Mouse (Mus musculus) gastrocnemius, postnatal 14 days (tissue): ENCODE data around the gene Tmem136. TPM values are rescaled to one million over a fixed set of nuclear protein-coding genes. Genes with fewer than 3 reads are reported as not detected.
"Not testable (repeated sequence)": the region's sequence is repeated elsewhere in the genome, so short reads cannot be mapped to it uniquely, and the experiment has no call there.

Source experiments
- DNase-seq: peaks from one replicate; pipeline ENCODE4 v3.0.0; 2021; ENCODE audit warnings: mixed read lengths
- intact Hi-C: fragments of 180-260 bp; cut with DNase I; formaldehyde crosslinking; loops from one replicate; pipeline ENCODE4 v1.15.1; 2025; ENCODE audit warnings: low total_unique reads
- long read RNA-seq, 2 experiments: library from polyadenylated mRNA; stranded (forward); transcript quantifications; one replicate each; pipeline ENCODE4 v2.0.0; 2021
- total RNA-seq, 2 experiments: library from RNA; stranded (reverse); gene quantifications; 2 replicates each; pipeline ENCODE4 v1.2.3; 2021

Tmem136 gene
- total RNA-seq, result 1 to 10 TPM; 1.2 TPM
- long read RNA-seq, experiment 1, partial matches to known transcripts, result 0 of 1 reads
- long read RNA-seq, experiment 1, other reads (novel, unspliced or antisense), result 0 of 1 reads
- long read RNA-seq, experiment 2, result 0 reads

DNA sequence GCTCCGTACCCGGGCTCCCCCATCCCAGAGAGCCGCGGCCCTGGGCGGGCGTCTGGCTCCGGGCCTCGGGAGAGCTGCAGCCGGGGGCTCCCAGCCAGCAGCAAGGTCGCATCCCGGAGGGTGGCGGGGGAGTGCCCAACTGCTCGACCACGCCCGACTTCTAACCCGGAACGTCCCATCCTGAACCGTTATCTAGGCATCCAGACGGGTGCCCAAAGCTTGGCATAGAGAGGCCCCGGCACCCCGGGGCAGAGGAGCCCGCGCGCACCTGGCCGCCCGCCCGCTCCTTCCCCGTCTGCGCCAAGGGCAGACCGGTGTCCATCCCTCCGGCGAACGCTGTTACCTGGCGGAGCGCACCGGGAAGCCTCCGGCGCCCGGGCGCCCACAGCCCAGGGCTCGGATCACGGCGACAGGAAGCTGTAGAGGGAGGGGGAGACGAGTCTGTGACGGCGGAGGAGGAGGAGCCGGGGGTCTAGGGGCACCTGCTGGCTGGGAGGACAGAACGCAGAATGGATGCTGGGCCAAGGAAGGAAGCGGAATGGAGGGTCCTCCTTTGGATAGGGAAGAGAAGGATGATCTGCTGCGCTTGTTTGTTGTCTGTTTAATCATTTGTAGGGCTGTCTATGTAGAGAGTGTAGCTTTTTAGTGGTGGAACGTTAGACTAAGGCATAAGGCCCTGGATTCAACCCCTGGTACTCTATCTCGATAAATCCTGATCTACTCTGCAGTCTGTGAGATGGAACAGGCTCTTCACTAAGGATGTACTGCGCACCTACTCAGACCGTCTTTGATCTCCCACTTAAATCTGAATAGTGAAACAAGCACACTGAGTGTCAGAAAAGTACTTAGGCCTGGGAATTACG lies at the start of gene Tmem136:
Tmem136 (minus strand) TSS at position 437 of the 863 bp plus-strand sequence.
- peak; percentile 52 for DNase-seq
- intact Hi-C loops, result no loop called here

DNA sequence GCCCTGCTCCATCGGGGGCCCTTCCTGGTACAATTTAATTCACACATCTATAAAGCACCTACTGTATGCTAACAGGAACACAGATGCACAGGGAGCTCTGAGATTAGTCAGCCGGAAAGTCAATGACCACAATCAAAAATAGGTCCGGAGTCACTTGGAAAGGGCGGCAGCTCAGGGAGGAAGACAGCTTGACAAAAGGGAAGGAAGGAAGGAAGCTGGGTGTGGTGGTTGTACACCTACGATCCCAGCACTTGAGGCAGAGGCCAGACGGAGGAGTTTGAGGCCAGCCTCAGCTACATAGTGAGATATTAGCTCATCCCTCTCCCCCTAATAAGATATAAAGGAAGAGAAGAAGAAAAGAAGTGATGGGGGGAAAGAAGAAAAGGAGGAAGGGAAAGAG lies 39.6 kb upstream of the Tmem136 start:
- no peak for DNase-seq
- intact Hi-C loops, result no loop called here

DNA sequence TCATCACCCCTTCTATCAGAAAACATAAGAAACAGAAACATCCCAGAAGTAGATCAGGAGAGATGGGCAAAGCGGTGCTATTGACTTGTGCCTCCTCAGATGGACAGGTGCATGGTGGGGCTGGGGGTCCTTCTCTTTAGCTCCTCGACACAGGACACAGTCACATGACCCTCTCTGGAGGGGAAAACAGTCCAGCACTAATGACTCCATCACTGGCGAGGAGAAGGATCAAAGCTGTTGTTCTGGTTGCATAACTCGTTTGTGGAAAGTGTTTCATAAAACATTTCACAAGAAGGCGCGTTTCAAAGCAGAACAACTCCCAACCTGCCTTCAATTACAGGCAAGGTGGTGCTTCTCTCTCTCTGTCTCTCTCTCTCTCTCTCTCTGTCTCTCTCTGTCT lies 35.4 kb upstream of the Tmem136 start:
- intact Hi-C loops, result no loop called here
- DNase-seq, result no peak

DNA sequence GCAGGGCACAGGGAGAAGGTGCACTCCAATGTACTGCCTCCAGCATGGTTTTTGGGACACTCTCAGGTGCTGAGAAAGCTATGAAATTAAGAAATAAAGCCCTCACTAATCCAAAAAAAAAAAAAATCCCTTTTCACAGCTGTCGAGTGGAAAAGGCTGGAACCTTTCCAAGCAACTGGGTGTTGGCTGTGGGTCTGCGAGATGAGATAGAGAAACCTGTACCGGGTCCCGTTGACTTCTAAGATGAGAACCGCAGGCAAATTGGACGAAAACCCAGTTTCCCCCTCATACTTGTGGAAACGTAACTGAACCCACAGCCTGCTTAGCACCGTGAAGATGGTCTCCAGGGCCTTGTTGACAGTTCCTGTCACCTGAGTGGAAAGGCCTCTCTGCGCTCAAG lies 34.6 kb upstream of the Tmem136 start:
- DNase-seq, result no peak
- intact Hi-C loops, result no loop called here

DNA sequence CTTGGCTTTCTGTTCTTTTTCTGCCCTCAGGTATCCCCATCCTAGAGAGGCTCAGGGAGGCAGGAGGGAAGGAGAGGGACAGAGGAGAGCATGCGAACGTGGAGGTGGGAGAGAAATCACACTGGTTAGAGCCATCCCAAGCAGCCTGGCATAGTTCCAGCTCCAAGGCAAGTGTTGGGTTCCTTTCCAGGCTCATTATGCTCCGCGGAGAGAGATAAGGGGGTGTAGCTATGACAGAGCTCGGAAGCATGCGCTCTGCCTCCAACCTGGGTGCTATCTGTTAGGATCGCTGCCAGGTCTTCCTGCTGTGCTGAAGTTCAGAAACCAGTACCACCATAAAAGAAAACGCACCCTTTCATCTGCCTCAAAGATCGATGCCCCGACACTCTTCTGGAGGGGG lies 33.7 kb upstream of the Tmem136 start:
- intact Hi-C loops, result no loop called here
- DNase-seq, result no peak

DNA sequence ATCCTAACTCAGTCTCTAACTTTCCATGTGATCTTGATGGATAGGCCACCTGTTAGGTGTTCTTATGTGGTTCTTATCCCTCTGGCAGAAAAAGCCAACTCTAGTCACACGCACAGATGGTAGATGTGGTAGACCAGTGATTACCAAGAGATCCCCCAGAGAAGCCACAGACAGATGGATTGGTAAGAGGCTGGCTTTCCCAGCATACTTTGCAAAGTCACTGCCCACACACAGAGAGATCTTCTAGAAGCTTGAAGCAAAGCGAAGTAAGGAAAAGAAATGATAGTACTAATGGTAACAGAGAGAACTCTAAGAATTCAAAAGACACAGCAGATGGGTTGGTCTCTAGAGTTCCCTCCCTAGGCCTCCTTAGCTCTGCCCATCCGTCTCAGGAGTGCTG lies 33.1 kb upstream of the Tmem136 start:
- intact Hi-C loops, result no loop called here
- no peak for DNase-seq

DNA sequence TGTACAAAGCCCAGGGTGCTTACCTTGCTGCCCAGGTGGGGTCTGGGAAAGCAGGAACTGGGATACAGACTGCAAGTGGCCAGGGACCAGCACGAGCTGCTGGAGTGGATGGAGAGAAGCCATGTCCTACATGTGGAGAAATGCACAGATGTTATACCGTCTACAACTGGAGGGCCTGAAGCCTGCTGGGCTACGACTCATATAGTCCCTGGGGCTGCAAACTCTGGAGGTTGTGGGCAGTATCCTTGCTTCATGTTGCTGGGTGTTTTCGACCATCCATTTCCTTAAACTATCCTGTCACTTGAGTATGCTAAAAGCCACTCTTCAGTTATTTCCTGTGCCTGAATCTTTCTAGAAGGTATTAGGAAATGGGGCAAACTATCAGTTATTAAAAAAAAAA lies 28.8 kb upstream of the Tmem136 start:
- intact Hi-C loops, result no loop called here

DNA sequence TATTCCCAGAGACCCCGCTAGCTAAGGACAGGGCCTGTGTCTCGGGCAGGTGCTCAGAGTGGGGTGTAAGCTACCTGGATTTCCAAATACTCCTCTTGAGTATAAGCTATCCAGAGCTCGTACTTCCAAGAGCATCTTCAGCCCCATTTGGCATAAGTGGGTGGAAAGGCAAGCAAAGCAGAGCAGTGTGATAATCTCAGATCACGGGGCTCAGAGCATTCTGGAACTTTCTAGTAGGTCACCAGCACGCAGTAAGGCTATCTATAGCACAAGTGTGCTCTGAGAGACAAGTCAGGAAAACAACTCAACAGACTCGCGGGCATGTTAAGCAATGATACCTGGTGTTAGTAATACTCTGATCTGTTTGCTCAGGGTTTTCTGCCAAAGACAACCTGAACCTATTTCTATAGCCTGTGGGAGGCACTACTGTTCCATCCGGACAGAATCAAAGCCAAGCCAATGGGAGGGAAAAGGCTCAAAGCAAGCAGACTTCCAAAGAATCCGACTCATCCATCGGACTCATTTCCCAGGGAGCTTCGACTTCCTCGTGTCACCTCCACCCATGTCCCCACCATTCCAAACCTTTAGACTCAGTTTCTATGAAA lies 27.9 kb upstream of the Tmem136 start:
- DNase-seq, result no peak

More for the DNA sequence above, 28.8 kb upstream of the Tmem136 start:
- no peak for DNase-seq

DNA sequence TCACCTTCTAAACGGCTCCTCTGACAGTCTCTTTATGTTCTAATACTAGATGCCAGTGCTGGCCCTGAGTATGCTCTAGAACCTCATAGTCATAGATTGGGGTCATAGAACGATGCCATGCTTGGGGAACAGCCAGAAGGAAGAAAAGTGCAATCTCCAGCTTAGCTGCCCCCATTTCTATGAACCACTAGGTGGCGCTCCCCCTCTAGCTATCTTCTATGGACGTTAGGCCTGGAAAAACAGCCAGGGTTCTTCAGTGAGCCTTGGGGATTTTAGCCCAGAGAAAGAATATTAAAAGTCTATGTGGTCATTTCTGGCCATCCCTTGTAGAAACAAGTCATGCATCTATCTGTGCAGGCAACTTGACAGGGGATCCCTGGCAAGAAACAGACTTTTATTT lies 25.5 kb upstream of the Tmem136 start:
- DNase-seq, result peak; percentile 70
- intact Hi-C loops, result loop anchor here (2.0 kb wide), 2 partner anchors 69 to 145 kb away; partner anchors contain the start of gene Pou2f3

More for the DNA sequence above, 27.9 kb upstream of the Tmem136 start:
- intact Hi-C loops, result no loop called here

DNA sequence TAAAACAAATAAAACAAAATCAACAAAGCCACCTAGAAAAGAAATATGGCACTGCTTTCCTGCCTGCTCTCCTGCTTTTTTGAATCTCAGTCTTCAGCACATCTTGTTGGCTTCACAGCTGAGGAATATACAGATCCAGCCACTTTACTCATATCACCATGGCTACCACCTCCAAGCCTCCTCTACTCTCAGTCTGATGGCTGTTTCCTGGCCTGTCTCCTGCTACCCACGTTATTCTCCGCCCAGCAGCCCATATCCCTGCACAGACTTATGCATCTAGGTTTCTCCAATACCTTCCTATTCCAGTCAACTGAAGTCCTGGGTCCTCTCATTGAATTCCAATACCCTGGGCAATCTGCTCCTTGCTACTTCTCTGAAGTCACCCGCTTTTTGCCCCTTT lies 17.2 kb upstream of the Tmem136 start:
- intact Hi-C loops, result no loop called here
- no peak for DNase-seq

DNA sequence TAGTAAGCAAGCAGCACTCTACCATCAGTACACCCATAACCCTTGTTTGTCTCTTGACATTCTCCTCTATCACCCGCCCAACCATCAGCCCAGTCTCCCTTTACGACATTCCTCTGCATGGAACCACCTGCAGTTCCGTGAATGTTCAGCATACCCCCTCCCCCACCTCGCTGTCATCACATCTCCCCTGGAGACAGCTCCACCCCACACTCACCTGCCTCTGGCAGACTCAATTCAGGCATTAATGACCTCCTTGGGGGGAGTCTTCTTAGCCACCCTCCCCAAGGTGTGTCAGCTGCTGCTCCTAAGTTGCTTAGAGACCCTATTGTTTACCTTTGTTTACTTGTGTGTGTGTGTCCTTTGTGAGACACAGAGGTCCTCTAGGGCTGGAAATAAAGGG lies 16.0 kb upstream of the Tmem136 start:
- no peak for DNase-seq

DNA sequence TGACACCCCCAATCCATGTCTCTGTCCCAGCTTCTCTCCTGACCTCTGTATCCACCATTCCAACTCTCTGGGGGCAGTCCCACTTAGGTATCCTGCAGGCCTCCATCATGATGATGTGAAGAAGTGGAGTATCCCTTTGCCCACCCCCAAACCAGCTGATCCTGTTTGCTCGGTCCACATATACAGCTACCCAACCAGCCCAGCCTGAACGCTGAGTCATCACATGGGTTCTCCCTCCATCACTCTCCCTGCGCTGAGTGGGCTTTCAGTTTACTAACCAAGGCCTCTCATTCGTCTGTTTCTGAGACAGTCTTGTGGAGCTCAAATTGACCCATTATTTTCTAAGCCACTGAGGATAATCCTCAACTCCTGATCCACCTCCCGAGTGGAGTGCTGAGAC lies 15.6 kb upstream of the Tmem136 start:
- intact Hi-C loops, result no loop called here
- DNase-seq, result no peak

More for the DNA sequence above, 16.0 kb upstream of the Tmem136 start:
- intact Hi-C loops, result no loop called here

DNA sequence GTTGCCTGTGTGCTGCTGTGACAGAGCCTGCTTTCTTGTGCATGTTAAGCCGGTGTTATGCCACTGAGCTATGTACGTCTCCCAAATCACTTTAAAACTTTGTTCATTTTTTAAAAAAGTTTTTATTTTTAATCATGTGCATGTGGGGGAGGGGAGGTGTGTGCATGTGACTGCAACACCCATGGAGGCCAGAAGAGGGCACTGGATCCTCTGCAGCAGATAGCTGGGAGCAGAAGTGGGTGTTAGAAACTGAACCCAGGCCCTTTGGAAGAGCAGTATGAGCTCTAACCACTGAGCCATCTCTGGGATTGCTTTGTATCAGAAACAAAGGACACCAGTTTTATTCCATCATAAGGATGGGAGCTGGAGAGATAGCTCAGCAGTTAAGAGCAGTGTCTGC lies 14.3 kb upstream of the Tmem136 start:
- no peak for DNase-seq
- intact Hi-C loops, result no loop called here

DNA sequence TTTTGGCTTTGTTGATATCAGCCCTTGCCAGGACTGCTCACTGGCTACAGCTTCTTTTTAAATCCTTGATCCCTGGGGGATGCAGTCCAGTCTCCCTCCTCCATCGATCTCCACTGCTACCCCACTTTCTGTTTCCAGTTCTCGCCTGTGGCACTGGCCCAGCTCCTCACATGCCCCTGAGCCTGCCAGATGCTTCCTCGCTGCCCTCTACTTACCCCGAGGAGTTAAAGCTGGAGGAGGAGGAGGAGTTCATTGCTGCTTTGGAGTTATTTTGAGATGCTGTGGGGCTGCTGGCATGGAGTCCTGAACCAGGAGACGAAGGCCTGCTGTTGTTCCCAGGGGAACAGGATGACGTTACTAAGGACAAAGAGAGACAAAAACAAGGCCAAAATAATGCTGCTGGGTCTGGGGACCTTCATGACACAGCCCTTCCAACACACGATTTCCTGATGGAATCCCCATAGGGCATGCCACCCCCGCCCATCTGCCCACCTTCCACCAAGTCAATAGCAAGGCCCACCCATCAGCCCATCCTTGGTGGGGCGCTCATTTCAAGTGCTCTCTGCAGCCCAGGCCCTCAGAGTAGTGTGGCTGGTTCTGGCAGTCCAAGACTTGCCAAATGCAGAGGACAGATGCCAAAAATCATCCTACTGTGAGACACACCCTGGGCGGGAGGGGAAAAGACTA lies 10.9 kb upstream of the Tmem136 start:
- DNase-seq, result peak; percentile 52
- intact Hi-C loops, result no loop called here

DNA sequence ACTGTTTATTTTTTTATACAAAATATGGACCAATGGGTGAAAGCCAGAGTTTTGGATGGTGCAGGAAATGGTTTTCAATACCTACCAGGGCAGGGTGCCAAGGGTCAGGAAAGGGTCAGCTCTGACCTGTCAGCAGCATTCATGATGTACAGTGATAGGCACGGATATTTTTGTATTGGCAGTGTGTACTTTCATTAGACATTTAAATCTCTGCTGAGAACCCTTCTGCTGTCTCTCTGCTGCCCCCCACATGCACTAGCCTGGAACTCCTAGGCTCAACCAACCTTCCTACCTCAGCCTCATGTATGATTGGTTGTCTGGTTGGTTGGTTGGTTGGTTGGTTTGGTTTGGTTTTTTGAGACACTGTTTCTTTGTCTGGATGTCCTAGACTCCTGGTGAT lies 6.0 kb upstream of the Tmem136 start:
- intact Hi-C loops, result no loop called here
- DNase-seq, result no peak

DNA sequence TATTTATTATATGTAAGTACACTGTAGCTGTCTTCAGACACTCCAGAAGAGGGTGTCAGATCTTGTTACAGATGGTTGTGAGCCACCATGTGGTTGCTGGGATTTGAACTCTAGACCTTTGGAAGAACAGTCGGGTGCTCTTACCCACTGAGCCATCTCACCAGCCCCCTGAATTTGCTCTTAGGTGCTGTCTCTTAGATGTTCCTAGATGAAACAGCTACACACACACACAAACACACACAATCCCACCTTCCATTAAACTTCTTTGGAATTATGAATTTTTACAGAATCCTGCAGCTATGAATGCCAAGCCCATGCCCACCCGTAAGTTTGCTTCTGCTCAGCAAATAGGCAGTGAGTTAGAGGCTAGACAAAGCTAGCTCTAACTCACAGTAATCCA lies 5.6 kb upstream of the Tmem136 start:
- intact Hi-C loops, DNase-seq: not testable (repeated sequence)

DNA sequence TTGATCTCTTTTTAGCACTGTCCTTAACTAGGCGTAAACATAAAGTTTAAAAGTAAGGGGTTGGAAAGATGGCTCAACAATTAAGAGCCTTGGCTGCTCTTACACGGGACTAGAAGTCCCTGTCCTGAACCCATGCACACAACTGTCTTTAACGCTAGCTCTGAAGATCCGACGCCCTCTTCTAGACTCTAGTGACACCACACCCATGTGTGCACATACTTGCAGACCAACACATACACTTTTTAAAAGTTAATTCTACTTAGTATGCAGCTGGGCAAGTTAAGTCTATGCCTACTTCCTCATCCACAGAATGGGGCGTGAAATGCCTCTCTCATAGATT lies 597 bp upstream of the Tmem136 start:
- intact Hi-C loops, result no loop called here
- no peak for DNase-seq

DNA sequence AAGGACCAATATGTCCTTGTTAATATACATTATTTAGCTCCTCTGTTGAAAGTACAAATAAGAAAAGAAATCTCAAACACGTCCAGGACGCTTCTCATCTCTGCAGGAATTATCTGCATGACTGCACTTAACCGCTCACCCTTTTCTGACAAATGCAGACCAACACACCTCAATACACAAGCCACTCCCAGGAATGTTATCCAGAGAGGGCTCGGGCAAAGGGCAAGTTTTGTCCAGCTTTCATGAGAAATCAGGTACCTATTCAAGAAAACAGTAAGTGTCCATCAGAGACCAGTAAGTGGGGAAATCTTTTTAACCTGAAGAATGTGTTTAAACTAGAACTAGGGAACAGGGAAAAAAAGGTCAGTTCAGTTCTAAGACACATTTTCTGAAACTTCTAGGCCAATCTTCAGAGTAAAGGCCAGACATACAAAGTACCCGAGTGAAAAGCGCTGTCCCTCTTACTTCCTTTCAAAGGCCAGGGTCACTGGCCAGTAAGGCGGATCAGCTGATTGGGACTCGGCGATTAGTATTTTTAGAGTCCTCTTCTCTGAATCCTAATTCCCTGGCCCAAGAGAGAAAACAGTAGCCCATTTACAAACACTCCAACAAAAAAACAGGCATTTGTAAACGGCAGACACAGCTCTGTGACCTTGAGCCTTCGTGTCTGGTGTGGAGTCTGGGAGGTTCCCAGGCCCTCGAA lies 788 bp downstream of the Tmem136 start:
- intact Hi-C loops, result no loop called here
- no peak for DNase-seq

DNA sequence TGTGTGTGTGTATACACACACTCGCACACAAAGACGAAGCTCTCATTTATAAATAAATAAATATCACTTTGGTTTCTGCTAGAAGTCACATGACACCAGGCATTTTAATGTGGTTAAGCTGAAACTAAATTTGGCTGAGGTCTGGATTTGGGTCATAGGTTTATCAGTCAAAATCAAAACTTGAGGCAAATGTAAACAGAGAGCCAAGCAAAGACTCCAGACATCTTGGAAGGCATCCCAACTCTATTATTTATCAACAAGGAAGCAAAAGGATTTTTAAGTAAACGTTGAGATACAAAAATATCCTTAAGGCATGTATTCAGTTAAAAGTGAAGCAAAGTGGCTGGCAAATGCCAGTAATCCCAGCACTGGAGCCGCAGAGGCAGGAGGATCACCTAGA lies 1.5 kb downstream of the Tmem136 start:
- intact Hi-C loops, result no loop called here

More for the DNA sequence above, 1.5 kb downstream of the Tmem136 start:
- no peak for DNase-seq
